Mouse (Mus musculus) embryo, embryonic 11 days (tissue): ENCODE measurements around the gene Ubxn11.

Source experiments
- DNase-seq: peaks from one replicate; pipeline ENCODE4 v3.0.0-alpha.2; 2015

The Ubxn11 gene

DNA sequence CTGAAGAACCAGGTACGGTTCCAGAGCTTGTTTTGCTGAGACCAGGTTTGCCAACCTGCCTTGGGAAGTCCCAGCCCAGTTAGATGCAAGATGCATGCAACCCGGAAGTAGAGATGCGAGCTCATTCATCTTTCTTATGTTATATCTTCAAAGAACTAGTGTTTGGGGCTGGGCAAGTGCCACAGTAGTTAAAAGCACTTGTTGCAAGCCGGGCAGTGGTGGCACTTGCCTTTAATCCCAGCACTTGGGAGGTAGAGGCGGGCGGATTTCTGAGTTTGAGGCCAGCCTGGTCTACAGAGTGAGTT is 11.2 kb upstream of the Ubxn11 start:
- DNase-seq = no peak

DNA sequence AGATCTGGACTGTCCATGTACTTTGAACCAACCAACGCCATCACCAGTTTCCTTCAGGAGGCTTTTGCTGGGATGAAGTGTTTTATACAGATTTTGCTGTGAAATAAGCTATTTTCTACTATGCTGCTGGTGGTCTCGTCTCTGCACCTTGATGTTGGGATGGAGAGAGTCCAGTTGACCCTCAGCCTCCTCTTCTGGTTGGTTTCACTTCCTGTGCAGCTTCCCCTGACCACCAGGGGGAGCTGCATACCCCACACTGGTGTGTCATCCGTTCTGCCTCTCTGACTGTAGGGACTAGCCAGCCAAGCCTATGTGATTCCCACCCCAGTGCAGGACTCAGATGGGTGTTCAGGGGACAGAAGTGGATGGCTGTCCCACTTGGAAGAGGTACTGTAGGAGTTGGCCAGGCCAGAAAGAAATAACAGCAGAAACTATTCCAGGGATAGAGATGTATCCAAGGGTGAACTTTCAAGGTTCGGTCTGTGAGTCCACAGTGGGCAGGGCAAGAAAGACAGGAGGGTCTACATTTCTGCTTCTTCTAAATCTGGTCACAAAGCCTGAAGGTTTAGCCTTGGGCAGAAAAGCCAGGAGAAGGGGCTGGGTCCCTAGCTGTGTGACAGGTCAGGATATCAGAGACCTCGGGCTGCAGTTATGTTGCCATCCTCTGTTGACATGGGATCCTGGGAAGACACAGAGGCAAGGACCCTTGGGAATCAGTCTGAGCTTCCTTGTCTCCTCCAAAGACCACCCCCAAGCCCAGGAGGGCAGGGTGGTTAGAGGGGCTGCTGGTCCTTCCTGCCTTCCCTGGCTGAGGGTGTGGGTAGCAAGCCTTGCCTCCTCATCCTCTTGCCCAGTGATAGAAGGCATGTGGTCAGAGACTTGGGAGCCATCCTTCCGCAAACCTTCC is 9.7 kb upstream of the Ubxn11 start:
- DNase-seq = peak; percentile 52

DNA sequence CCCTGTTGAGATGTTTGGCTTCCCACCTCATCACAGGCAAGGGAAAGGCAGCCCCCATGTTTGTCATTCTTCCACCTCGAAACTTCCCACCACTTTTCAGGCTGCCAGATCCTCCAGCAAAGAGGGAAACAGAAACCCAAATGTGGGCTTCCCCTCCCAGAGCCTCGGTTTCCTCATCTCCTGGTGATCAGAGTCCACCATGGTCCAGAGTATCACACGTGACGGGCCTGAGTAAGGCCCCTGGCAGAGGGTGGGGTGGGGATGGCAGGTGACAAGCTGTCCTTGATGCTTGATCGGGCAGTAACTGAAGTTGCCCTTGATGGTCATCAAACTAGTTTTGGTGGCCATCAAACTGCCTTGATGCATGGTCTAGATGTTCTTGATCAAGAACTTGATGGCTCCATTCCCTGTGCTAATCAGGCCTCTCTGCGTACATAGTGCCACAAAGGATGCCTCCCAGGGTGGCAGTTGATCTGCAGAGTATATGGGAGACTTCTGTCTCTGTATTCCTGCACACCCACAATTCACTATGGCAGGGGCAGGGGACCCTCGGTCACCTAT is 8.3 kb upstream of the Ubxn11 start:
- DNase-seq = no peak

DNA sequence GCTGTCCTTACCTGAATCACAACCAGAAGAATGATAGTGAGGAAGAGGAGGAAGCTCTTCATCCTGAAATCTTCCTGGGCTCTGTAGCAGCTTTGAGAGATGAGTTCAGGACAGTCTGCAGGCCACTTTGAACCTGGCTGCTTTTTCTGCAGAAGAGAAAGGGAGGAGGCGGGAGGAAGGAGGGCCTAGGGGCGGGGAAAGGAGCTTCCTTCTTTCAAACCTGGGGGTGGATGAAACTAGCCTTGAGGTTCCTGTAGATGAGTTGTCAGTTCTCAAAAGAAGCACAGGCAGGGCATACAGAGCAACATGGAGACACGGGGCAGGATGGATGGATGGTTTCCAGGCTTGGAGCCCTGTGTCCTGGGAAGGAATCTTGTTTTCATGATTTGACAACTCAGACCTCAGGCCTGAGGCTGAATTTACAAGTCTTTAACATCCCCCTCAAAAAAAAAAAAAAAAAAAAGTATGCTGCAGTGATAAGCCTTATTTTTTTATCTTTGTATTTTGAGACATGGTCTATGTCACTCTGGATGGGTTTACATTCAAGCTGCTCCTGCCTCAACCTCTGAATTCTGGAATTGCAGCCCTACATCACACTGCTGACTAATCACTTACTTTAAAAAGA is 7.3 kb upstream of the Ubxn11 start, which contains the start of gene Cd52:
Gene Cd52, minus strand, starts transcription at position 160 of the 625 bp plus-strand sequence.
- DNase-seq = no peak

DNA sequence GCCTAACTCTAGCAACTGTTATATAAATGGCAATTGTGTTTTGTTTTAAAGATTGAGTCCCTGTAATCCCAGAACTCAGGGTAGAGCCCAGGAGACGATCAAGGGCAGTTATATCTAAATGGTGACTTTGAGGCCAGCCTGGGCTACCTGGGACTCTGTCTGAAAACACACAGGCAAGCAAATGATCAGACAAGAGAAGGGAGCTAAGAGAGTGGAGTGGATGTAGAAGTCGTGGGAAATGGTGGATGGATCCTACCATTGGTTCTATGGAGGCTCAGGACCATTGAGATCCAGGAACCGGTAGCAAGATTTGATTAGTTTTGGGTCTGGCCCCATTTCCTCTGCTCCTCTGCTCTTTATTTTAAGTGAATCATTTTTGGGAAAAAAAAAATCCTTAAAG is 6.2 kb upstream of the Ubxn11 start:
- DNase-seq = no peak

DNA sequence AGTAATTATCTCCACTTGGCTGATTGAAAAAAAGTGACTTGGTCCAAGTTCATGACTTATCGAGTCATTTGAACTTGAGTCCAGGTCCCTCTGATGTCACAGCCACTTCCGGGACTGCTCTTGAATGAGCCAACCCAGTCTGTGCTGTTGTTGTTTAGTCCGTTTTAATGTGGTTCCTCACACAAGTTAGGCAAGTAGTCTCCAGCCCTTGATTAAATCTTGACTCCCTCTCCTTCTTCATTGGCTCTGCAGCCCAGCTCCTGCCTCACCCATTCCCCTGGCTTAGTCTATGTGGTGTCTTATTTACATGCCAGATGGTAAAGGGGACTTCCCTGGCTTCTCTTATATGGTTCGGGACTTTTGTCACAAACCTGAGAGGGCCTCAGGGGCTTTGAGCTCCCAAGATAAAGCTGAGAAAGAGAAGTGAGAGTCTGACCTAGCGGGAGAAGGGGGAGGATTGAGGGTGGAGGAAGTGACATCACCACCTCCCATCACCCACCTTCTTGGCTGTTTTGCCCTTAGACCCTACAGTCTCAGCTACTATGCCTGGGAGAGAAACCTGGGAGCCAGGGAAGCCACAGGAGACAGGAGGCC is 5.3 kb upstream of the Ubxn11 start:
- DNase-seq = no peak

DNA sequence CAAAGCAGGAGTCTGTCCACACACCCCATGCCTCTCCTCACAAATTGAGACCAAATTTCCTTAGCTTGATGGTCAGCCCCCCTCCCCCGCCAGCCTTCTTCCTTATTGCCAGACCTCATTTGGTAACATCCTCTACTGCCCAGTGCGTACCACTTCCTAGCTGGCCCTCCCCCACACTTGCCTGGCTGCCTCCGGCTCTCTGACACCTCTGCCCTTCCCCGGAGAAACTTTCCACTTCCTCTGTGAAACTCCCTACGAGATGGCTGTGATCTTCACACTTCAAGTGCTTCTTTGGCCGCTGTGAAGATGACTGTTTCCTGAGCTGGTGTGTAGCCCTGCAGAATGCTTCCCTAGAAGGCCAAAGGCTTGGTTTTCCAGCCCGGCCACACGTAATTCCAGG is 3.7 kb upstream of the Ubxn11 start:
- no peak for DNase-seq

DNA sequence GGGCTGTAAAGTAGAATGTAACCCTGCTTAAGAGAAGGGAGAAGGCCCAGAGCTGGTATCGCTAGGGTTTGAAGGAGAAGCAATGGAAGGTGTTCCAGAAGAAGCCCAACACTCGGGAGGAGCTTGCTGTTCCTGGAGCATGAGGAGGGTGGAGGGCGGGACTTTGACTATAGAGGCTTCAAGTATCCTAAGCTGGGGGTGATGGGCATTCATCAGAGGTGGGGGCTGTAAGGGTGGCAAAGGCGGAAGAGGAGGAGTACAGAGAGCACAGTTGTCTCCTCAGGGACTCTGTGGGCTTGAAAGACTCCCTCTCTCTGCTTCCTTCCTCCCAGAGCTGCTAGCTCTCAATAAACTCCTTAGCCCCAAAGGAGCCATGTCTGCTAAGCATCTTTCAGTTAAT is 2.1 kb upstream of the Ubxn11 start:
- no peak for DNase-seq

DNA sequence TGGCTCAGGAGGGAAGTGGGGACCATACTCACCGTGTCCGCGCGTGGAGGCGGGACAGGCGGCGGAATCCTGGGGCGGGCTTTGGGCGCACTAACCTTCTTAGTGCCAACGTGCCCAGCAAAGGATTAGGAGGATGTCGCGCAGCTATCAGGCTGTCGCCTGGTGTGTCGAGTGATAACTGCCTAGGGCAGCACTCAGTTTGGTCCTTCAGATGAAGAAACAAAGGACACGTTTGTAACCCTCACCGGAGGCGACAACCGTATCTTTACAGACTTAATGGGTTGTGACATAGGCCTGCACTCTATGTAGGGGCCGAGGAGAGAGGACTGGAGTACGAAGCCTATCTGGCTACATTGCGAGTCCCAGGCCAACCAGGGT is 361 bp downstream of the Ubxn11 start:
- no peak for DNase-seq

DNA sequence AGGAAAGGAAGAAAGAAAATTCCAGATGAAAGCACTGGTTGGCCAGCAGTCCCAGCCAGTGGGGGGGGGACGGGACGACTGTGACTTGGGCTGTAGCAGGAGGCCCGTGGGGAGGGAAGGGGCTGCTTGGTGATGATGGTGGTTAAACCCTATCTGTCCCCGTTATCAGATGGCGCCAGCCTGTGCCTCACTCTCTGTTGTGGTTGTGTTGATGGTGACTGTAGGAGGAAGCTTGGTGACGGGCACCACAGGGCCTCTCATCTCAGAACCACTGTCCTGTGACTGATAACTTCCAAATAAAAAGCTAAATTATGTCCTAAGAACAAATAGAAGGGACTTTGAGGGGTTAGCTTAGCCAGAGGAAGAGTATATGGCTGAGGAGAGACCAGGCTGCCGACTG is 3.7 kb downstream of the Ubxn11 start:
- DNase-seq = no peak

DNA sequence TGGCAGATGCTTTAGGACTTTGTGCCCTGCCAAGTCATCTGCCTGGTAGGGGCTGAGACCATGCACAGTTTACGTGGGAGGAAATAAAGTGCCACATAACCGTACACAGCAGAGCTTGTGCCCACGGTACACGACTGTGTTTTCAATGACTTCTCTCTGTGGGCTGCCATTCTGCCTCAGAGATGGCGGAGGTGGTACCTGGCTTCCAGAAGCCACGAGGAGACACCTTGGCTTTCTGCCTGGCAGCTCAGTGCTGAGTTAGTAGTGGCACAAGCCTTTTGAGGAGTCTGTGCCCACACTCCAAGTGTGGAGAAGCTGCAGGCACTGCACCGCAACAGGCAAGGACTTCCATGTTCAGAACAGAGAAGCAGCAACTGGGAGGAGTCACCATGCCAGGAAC is 5.4 kb downstream of the Ubxn11 start:
- no peak for DNase-seq

DNA sequence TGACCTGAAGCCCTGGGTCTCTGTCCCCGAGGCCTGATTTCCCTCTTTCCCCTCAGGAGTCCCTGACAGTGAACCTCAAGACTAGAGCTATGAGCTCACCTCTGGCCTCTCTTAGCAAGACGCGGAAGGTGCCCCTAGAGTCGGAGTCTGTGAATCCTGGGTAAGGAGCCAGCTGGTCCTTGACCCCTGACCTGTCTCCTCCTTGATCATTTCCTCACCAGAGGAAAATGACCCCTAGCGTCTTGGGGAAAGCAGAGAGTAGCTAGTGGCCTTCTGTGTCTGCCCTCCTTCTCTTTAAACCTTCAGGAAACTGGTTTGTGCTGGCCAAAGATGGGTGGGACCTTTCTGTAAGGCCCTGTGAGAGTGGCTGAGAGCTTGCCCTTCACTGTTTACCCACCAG is 5.8 kb downstream of the Ubxn11 start:
- DNase-seq = no peak

DNA sequence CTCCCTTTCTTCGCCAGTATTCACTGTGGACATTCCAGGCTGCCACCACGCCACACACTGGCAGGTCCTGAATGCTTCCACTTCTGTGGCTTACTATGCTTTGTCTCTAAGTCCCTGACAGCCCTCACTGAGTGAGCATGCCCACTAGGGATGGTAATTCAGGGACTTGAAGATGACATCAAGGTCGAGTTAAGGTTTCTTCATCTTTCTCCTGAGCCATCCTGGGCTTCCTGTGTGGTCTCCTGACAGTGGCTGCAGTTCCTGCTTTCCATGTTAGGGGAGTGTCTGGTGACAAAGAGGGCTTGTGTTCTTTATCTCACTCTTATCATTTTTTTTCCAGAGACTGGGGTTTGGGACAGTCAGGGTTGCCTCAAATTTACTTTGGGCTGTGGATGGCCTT is 8.3 kb downstream of the Ubxn11 start:
- no peak for DNase-seq

DNA sequence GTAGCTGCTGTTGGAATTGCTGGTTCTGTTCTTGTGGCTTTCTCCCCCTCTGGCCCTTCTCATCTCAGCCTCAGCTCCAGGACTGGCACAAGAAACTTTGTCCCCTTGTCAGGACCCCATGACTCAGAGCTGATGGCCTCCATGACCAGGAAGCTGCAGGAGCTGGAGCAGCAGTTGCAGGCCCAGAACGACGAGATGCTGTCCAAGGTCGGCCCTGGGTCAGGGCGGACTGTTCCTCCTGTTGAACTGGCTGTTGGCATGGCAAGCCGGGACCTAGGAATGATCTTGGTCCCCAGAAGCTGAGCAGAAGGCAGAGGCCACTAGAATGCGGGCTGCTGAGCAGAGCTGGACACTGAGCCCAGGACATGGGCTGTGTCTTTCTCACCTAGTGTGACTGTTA is 10.0 kb downstream of the Ubxn11 start:
- DNase-seq = no peak

DNA sequence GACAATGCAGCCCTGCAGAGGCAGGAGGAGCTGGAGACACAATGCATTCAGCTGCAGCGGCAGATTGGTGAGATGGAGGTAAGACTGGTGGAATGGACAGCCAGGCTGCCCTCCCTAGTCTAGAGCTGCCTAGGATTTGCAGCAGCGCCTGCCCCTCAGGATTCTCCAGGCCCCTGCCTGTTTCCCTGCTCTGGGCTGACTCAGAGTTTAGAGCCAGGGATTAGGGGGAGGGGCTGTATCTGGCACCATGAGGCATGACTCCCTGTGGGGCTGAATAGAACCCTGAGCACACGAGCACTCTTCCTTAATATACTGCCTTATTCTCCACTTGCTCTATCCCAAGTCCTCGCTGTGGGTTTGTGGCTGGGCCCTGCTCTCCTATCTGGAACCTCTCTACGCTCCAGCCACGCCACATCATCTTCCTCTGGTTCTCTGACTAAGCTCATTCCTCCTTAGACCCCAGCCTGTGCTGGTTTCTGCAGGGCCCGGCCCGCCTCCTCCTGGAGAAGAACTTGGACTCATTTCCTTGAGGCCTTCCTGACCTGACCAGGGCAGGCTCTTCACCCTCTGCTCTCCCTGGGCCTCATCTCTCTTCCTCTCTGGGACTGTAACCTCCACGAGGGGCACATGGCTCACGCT is 11.1 kb downstream of the Ubxn11 start:
- peak; percentile 41 for DNase-seq

DNA sequence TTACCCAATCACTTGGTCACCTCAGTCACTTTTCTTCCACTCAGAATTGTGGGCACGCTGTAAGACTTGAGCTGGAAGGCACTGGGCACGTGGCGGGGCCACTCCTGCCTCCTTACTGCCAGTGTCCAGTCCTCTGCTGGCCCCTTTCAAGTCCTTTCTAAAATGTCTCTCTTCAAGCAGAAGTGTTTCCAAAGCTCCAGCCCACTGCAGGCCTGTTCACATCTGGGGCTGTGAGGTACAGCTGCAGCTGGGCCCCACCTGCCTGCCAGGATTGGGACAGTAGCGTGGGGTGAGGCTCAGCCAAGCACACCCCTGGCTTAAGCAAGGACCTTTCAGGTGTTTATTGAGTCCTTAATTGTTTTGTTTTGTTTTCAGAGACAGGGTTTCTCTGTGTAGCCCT is 11.7 kb downstream of the Ubxn11 start:
- DNase-seq = no peak

DNA sequence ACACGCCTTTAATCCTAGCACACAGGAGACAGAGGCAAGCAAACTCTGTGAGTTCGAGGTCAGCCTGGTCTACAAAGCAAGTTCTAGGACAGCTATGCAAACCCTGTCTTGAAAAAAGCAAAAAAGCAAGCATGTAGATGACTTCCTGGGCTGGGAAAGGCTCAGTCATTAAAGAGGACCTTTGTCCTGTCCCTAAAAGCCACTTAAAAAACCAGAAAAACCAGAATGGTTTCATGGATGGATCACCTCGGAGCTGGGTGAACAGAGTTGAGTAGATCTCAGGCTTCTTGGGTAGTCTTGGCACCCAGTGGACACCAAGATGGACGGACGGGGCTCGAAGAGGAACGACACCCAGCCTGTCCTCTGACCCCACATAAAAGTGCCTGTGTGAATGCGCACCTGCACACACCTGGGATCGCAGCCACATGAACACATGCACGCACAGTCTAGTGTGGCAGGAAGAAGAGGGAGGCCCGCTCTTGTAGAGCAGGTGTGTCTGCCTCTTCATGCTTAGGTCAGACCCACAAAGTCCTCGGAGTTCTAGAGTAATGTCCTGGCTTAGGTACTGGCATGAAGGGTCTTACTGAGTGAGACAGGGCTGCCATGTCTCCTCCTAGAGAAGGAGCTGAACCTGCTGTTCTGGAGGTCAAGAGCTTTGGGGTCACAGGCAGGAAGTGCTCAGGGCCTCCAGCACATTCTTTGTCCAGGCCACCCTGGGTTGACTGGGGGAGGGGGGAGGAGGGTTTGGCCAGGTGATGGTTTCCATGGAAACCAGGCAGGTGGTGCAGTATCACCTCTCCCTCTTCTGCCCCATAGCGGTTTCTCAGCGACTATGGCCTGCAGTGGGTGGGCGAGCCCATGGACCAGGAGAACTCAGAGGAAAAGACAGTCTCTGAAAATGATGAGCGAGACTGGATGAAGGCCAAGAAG is 13.1 kb downstream of the Ubxn11 start:
- no peak for DNase-seq

DNA sequence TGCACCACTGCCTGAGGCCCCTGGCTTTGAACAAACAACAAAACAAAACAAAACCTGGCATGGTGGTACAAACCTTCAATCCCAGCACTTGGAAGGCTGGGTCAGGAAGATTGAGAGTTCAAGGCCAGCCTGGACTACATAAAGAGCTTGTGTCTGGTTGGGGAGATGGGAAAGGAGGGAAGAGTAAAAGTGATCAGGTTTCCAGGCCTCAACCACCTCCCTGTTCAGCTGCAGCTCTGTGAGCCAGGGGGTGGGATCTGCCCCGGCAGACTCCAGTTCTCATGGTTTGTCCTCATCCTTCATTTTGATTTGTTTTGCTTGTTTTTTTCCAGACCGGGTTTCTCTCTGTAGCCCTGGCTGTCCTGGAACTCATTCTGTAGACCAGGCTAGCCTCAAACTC is 14.1 kb downstream of the Ubxn11 start:
- no peak for DNase-seq

DNA sequence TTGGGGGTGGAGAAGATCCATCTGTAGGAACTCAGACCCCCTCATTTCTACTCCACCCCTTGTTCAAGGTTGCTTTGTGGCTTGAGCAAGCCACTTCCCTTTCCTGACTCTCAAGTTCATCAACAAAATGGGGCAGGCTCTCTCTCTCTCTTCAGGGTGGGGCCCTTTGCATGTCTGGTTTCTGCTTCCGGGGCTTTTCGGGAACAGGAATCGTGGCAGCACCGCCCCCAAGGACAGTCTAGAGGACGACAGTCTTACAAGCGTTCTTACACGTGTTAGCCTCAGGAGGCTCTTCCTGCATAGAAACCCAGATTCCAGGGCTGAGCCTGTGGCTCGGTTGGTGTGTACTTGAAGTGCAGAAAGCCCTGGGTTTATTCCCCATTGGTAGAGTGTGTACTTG is 14.6 kb downstream of the Ubxn11 start:
- DNase-seq = no peak

DNA sequence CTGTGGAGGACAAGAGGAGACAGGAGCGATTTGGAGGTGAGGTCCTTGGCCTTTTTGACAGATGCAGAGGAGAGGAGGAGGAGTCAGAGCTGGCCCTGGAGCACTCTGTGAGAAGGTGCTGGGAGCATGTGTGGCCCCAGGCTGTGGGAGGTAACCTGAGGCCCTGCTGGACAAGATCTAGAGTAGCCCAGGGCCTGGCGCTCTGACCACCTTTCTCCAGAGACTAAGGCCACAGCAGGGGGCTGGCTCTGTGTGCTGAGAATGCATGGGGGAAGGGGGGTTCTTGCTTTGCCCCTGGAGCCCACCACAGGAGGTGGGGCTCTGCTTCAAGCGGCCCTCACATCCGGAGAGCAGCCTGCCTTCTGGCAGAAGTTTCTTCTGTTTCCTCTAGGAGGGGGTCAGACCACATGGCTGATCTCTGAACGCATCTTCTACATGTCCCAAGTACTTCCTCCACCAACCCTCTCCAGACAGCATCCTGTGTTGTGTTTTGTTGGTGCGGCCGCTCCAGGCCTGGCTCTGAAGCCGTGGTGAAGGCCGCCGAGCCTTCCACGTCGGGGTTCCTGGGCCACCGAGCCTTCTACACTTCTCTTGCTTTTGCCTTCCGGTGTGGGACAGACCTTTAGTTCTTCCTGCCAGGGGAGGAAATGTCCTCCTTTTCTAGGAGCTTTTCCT is 15.9 kb downstream of the Ubxn11 start:
- no peak for DNase-seq

DNA sequence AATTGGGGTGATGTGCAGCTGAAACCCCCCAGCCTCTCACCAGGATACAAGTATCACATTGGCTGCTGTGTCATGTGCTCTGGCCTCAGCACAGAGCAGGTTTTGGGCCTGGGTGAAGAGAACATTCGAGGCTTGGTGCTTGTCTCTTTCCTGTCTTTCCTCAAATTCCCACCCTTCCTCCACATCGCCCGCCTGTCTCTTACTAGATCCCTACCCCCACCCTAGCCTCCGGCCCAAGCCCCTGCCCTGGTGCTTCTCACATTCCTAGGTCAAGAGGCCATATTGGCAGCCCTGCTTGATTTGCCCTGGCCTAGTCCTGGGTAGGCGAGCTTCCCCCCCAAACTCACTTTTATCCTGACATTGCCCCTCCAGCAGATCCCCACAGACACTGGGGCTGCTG is 16.7 kb downstream of the Ubxn11 start:
- DNase-seq = no peak

DNA sequence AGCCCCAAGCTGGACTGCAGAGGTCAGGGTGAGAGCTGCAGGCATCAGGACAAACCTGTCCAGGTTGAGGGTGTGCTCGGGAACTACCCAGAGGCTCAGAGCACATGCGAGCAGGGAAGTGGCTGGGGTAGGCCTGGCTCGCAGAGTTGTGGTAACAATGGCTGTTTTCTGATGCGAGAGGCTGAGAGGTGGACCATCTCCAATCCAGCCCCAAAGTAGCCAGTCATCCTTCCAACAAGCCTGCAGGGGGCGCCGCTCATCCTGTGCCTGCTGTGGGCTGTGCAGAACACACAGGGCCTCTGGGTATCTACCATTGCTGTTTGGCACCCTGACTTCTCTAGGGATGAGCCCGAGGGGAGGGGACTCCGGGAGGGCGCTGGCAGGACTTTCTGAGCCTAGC is 17.3 kb downstream of the Ubxn11 start:
- DNase-seq = peak; percentile 37
